Mouse (Mus musculus) lung, embryonic 14.5 days (tissue): ENCODE data around the gene Enkur. TPM values are rescaled to one million over a fixed set of nuclear protein-coding genes. Genes with fewer than 3 reads are reported as not detected.

Experiments used
- ATAC-seq: fragments of 200-750 bp; cut with Nextera tagmentation; 2 replicates; pipeline ENCODE4 v1.8.0; 2017; ENCODE audit warnings: mild to moderate bottlenecking, moderate TSS enrichment, moderate library complexity; ENCODE audit not compliant: insufficient read depth
- DNase-seq: peaks from one replicate; pipeline ENCODE4 v3.0.0-alpha.2; 2015
- H3K27ac ChIP-seq: fragments of 300-500 bp; sonication (generic); 2 replicates; pipeline ENCODE4 v1.5.1; 2014; ENCODE audit warnings: low read depth, mild to moderate bottlenecking, moderate library complexity
- H3K27me3 ChIP-seq: fragments of 300-500 bp; sonication (generic); 2 replicates; pipeline ENCODE4 v1.6.1; 2014; ENCODE audit warnings: low read length, control low read depth; ENCODE audit not compliant: insufficient read depth
- H3K36me3 ChIP-seq: fragments of 300-500 bp; sonication (generic); 2 replicates; pipeline ENCODE4 v1.6.1; 2014; ENCODE audit warnings: control low read depth; ENCODE audit not compliant: insufficient read depth
- H3K4me1 ChIP-seq: fragments of 300-500 bp; sonication (generic); 2 replicates; pipeline ENCODE4 v1.6.1; 2014; ENCODE audit warnings: antibody characterized with exemption, control low read depth; ENCODE audit not compliant: insufficient read depth
- H3K4me2 ChIP-seq: fragments of 300-500 bp; sonication (generic); 2 replicates; pipeline ENCODE4 v1.6.1; 2014; ENCODE audit warnings: mild to moderate bottlenecking
- H3K4me3 ChIP-seq: fragments of 300-500 bp; sonication (generic); 2 replicates; pipeline ENCODE4 v1.5.1; 2014; ENCODE audit warnings: low read depth, low read length
- H3K9ac ChIP-seq: fragments of 300-500 bp; sonication (generic); 2 replicates; pipeline ENCODE4 v1.6.1; 2014
- H3K9me3 ChIP-seq: fragments of 300-500 bp; sonication (generic); 2 replicates; pipeline ENCODE4 v1.6.1; 2016; ENCODE audit warnings: low read depth, low read length, control low read depth
- CTCF ChIP-seq: IDR thresholded peaks from 2 replicates; pipeline ENCODE4 v1.5.1; 2016; ENCODE audit warnings: antibody characterized with exemption, low read depth
- WGBS: fragments of 180-500 bp; shearing (Covaris S2); extraction: QIAGEN DNeasy Blood & Tissue Kit; methylation state at CpG from one replicate; pipeline ENCODE4 v1.1.7; 2014; 5-methylcytosine and 5-hydroxymethylcytosine counted together
- polyA plus RNA-seq: library from polyadenylated mRNA; unstranded; fragments of >200 nt; fragmentation: Nextera tagmentation; extraction: Ambion mirVana; gene quantifications from 2 replicates; pipeline ENCODE4 v1.2.1, GENCODE M21; 2014

Gene Enkur
- polyA plus RNA-seq, 1 experiment from 2014 or later, result 0.45 TPM

- peaks cover 6% of the 10 kb centered on the region; the same call in 1 of the 2 replicates for H3K4me1 ChIP-seq
- ATAC-seq, result no peak
- H3K4me2 ChIP-seq, result no peak overlapping the region
- DNase-seq, result peak; percentile 7
- H3K9ac ChIP-seq, result no peak overlapping the region
- H3K9me3 ChIP-seq, result no peaks in the 10 kb centered on the region
- H3K27me3 ChIP-seq, result no peaks in the 10 kb centered on the region
- no peaks in the 10 kb centered on the region for H3K36me3 ChIP-seq
- TF ChIP-seq CTCF, result no peak
- H3K27ac ChIP-seq, result no peak overlapping the region
- WGBS, result 66% methylated on average over 6 of the region's 6 CpGs
- H3K4me3 ChIP-seq, result no peak overlapping the region
These were observed 58.7 kb downstream of the Enkur start for GRCm38 (mm10) chr2:21146486-21146885.

- TF ChIP-seq CTCF, result no peak
- H3K4me3 ChIP-seq, result peak overlapping the region; percentile 52
- no peaks in the 10 kb centered on the region for H3K27me3 ChIP-seq
- DNase-seq, result peak; percentile 26
- H3K27ac ChIP-seq, result no peak overlapping the region; the same call in 1 of the 2 replicates
- ATAC-seq, result no peak
- no peaks in the 10 kb centered on the region for H3K36me3 ChIP-seq
- WGBS, result 12% methylated on average over 2 of the region's 2 CpGs
- peaks cover 6% of the 10 kb centered on the region; the same call in 1 of the 2 replicates for H3K4me1 ChIP-seq
- H3K9ac ChIP-seq, result peak overlapping the region; percentile 60; the same call in 1 of the 2 replicates
- H3K4me2 ChIP-seq, result peak overlapping the region; percentile 99
- H3K9me3 ChIP-seq, result no peaks in the 10 kb centered on the region; the same call in 1 of the 2 replicates
These were observed 62.5 kb downstream of the Enkur start for GRCm38 (mm10) chr2:21142616-21143015.

- ATAC-seq (peak; percentile 84), DNase-seq (peak; percentile 93)
- WGBS, result under 1% methylated on average over 15 of the region's 15 CpGs
- Histone ChIP-seq H3K36me3 (no peaks in the 10 kb centered on the region), H3K27ac (peak overlapping the region; percentile 66), H3K27me3 (no peaks in the 10 kb centered on the region), H3K4me2 (peak overlapping the region; percentile 99), H3K9ac (peak overlapping the region; percentile 60), H3K4me1 (peaks cover 6% of the 10 kb centered on the region; the same call in 1 of the 2 replicates), H3K4me3 (peak overlapping the region; percentile 52), H3K9me3 (no peaks in the 10 kb centered on the region; the same call in 1 of the 2 replicates)
- TF ChIP-seq CTCF, result no peak
These were observed 63.0 kb downstream of the Enkur start for GRCm38 (mm10) chr2:21142204-21142580.

GRCm38 (mm10) chr2:21141520-21142203 is 63.5 kb downstream of the Enkur start:
- Histone ChIP-seq H3K27ac (peak overlapping the region; percentile 66), H3K4me1 (peaks cover 6% of the 10 kb centered on the region; the same call in 1 of the 2 replicates), H3K4me2 (peak overlapping the region; percentile 99), H3K36me3 (no peaks in the 10 kb centered on the region), H3K27me3 (no peaks in the 10 kb centered on the region), H3K9ac (peak overlapping the region; percentile 60), H3K4me3 (peak overlapping the region; percentile 52), H3K9me3 (no peaks in the 10 kb centered on the region; the same call in 1 of the 2 replicates)
- TF ChIP-seq CTCF, result no peak
- WGBS, result under 1% methylated on average over 41 of the region's 46 CpGs
- DNase-seq (peak; percentile 66), ATAC-seq (peak; percentile 87)

- WGBS, result 18% methylated on average over 7 of the region's 7 CpGs
These were observed 64.0 kb downstream of the Enkur start for GRCm38 (mm10) chr2:21141189-21141519.

More at GRCm38 (mm10) chr2:21141189-21141519, 64.0 kb downstream of the Enkur start:
- TF ChIP-seq CTCF, result no peak
- peaks cover 6% of the 10 kb centered on the region; the same call in 1 of the 2 replicates for H3K4me1 ChIP-seq
- DNase-seq (no peak), ATAC-seq (peak; percentile 21; the same call in 1 of the 2 replicates)
- no peaks in the 10 kb centered on the region for H3K36me3 ChIP-seq
- H3K4me3 ChIP-seq, result peak overlapping the region; percentile 52
- no peaks in the 10 kb centered on the region for H3K27me3 ChIP-seq
- no peaks in the 10 kb centered on the region; the same call in 1 of the 2 replicates for H3K9me3 ChIP-seq
- peak overlapping the region; percentile 60 for H3K9ac ChIP-seq
- H3K27ac ChIP-seq, result peak overlapping the region; percentile 66
- H3K4me2 ChIP-seq, result peak overlapping the region; percentile 99

Other genes with a start within 250 kb of the Enkur start
- 22.1 and 23.4 TPM in 2 replicates for gene Arhgap21, start 236.5 kb downstream of the Enkur start, polyA plus RNA-seq
- gene Thnsl1, start 359 bp upstream of the Enkur start, polyA plus RNA-seq, result 7.3 and 8.5 TPM in 2 replicates
- not detected in 2 replicates for gene Gpr158, start 162.2 kb upstream of the Enkur start, polyA plus RNA-seq